Mouse (Mus musculus) small intestine, adult 2 months (tissue): ENCODE measurements around the gene Rtl5. TPM values are rescaled to one million over a fixed set of nuclear protein-coding genes. Genes with fewer than 3 reads are reported as not detected.
A peak's percentile ranks its signal among the peaks of the same experiment; 100 is the strongest.

ENCODE experiments used
- H3K27ac ChIP-seq: fragments of 200-500 bp; 2 replicates; pipeline ENCODE4 v1.5.1; 2012; ENCODE audit warnings: low read depth, low read length, control low read depth, inconsistent platforms; ENCODE audit not compliant: insufficient read depth
- H3K27me3 ChIP-seq: fragments of 200-500 bp; 2 replicates; pipeline ENCODE4 v1.6.1; 2012; ENCODE audit warnings: mild to moderate bottlenecking, moderate library complexity, low read length, inconsistent platforms; ENCODE audit not compliant: control insufficient read depth, insufficient read depth
- H3K36me3 ChIP-seq: fragments of 200-500 bp; 2 replicates; pipeline ENCODE4 v1.6.1; 2012; ENCODE audit warnings: mild to moderate bottlenecking, low read length, control low read depth, inconsistent platforms; ENCODE audit not compliant: control insufficient read depth, insufficient read depth
- H3K4me1 ChIP-seq: fragments of 200-500 bp; 2 replicates; pipeline ENCODE4 v1.6.1; 2012; ENCODE audit warnings: low read length, inconsistent platforms, mixed read lengths; ENCODE audit not compliant: control insufficient read depth, insufficient read depth, insufficient read length
- H3K4me3 ChIP-seq: fragments of 200-500 bp; 2 replicates; pipeline ENCODE4 v1.5.1; 2012; ENCODE audit warnings: low read depth, mild to moderate bottlenecking, control low read depth, inconsistent platforms, low read length, moderate library complexity
- CTCF ChIP-seq: fragments of 200-500 bp; IDR thresholded peaks from 2 replicates; pipeline ENCODE4 v1.5.1; 2012; ENCODE audit warnings: low read depth, mild to moderate bottlenecking, control low read depth, inconsistent platforms, low read length, moderate library complexity, mixed read lengths; ENCODE audit not compliant: insufficient replicate concordance, insufficient read length; ENCODE audit errors: extremely low read depth
- POLR2A ChIP-seq: fragments of 200-500 bp; IDR thresholded peaks from 2 replicates; pipeline ENCODE4 v1.6.1; 2012; ENCODE audit warnings: low read depth, mild to moderate bottlenecking, control low read depth, inconsistent platforms, low read length, moderate library complexity
- WGBS: fragments of 180-500 bp; shearing (Covaris S2); methylation state at CpG from one replicate; pipeline ENCODE4 v1.1.7; 2018; 5-methylcytosine and 5-hydroxymethylcytosine counted together
- polyA plus RNA-seq: library from polyadenylated mRNA; depleted of rRNA; stranded (reverse); fragments of >200 nt; gene quantifications from 2 replicates; pipeline ENCODE4 v1.2.3, GENCODE M21; 2012; rRNA removed

Gene Rtl5
- polyA plus RNA-seq, 1 experiment, result 1.4 TPM

GRCm38 (mm10) chrX:102032431-102032830 is 38.7 kb downstream of the Rtl5 start:
- Histone ChIP-seq H3K4me1 (peaks cover 2% of the 10 kb centered on the region; the same call in 1 of the 2 replicates), H3K4me3 (no peak overlapping the region), H3K36me3 (no peaks in the 10 kb centered on the region), H3K27ac (no peak overlapping the region), H3K27me3 (no peaks in the 10 kb centered on the region)
- TF ChIP-seq POLR2A (no peak), CTCF (no peak)
- WGBS, result 80% methylated on average over 8 of the region's 8 CpGs

DNA sequence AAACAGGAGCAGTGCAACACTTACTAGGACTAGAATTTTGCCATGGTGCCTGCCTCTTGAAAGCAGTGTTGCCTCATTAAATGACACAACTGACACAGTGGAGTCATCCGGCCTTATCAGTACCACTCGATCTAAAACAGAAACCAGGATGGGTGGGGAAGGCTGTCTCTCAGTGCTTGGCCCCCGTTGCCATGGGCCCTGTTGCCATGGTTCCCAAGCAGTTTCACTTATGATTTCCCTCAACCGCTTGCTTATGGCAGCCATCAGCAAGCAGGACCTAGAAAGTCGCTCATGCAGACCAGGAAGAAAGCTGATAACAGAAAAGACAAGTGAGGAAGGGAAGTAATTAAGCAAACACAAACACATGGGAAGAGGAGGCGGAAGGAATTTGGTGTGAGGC is 39.3 kb downstream of the Rtl5 start:
- WGBS, result 20% methylated on average over 6 of the region's 6 CpGs
- Histone ChIP-seq H3K27me3 (no peaks in the 10 kb centered on the region), H3K27ac (no peak overlapping the region), H3K4me3 (no peak overlapping the region), H3K36me3 (no peaks in the 10 kb centered on the region), H3K4me1 (no peaks in the 10 kb centered on the region)
- TF ChIP-seq POLR2A (no peak), CTCF (no peak)

DNA sequence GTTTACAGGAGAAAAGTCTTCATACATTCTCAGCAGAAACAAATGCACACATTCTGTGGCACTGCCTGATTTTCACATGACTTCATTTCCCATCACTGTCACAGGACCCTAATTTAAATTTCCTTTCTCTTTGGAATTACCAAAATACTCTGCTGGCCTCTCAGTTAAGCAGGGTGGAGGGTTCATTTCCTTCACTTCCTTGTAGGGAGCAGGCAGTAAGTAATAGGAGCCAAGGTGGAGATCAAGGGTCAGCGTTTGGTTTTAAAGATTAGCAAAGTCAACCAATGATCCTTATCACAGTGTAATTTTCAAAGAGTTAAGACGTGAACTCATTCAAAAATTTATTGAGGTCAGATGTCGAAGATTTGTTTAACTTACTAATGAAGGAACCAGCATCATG is 46.1 kb downstream of the Rtl5 start:
- 33% methylated on average over 3 of the region's 3 CpGs for WGBS
- no peaks in the 10 kb centered on the region for H3K36me3 ChIP-seq
- H3K4me3 ChIP-seq, result no peak overlapping the region
- H3K27ac ChIP-seq, result no peak overlapping the region
- TF ChIP-seq POLR2A (no peak), CTCF (no peak)
- H3K27me3 ChIP-seq, result no peaks in the 10 kb centered on the region
- no peaks in the 10 kb centered on the region for H3K4me1 ChIP-seq

DNA sequence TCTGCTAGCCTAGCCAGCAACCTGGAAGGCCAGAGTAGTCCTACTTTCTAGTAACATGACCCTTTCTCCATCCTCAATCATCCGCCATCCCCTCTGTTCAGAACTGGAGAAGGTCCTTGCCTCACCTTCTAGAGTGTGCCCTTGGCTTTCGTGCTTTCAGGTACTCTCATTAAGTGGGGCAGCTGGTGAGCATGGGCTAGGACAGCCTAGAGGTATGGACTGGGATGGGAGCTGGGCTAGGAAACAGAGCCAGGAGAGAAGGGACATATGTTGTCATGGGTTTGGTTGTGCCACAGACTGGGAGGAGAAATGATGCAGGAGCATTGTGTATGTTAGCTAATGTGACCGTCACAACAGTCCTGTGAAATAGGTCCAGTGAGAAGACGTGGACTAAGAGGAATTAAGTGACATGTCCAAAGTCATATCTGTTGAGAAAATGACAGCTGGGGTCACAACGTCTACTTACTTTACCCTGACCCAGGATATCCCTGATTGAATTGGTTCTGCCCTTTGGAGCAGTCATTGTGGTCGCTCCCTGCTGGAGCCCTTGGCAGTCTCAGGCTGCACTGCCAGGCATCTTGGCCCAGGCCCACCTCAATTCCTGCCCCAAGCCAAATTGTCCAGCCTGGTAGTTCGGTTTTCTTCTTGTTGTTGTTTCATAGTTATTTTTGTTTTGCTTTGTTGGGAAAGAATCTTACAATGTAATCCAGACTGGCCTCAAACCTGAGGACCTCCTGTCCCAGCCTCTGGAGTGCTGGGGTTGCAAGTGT is 51.4 kb downstream of the Rtl5 start:
- 80% methylated on average over 7 of the region's 7 CpGs for WGBS
- no peak for TF ChIP-seq CTCF
- TF ChIP-seq POLR2A, result no peak
- no peaks in the 10 kb centered on the region for H3K27me3 ChIP-seq
- no peak overlapping the region for H3K27ac ChIP-seq
- H3K4me3 ChIP-seq, result no peak overlapping the region
- H3K4me1 ChIP-seq, result no peaks in the 10 kb centered on the region
- no peaks in the 10 kb centered on the region for H3K36me3 ChIP-seq

- H3K27ac ChIP-seq, result no peak overlapping the region
- H3K27me3 ChIP-seq, result no peaks in the 10 kb centered on the region
- no peaks in the 10 kb centered on the region for H3K36me3 ChIP-seq
- TF ChIP-seq CTCF (no peak), POLR2A (no peak)
- no peaks in the 10 kb centered on the region for H3K4me1 ChIP-seq
- WGBS, result 61% methylated on average over 3 of the region's 3 CpGs
- no peak overlapping the region for H3K4me3 ChIP-seq
Observed at GRCm38 (mm10) chrX:102018890-102019289, 52.2 kb downstream of the Rtl5 start.

DNA sequence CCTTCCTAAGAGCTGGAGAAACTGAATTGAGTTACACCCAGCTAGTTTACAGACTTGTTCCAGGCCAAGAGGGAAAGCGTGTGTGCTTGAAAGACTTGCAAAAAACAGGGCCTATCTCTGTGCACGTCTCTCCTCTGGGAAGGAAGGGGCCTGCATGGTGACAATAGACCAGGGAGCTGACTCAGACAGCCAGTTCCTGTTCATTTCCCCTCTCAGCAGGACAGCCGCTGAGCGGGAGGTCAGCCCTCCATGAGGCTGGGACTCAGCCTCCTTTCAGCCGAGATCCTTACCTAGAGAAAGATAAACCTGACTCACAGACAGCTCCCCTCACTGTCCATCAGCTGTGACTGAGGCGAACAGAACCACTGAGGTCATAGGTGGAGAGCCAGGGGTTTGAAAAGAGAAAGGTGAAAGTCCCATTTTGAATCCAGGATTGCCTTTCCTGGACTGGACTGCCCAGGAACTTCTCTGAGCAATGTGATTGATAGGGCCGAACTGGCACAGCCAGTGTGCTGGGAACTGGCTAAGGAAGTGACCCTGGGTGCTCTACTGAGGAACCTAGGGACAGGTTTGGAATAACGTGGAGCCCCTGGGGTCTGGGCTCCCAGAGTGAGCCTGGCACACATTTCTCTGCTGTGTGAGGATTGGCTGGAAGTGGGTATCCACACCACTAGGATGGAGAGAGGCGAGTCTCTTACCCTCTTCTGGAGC is 53.7 kb downstream of the Rtl5 start:
- Histone ChIP-seq H3K36me3 (no peaks in the 10 kb centered on the region), H3K4me1 (no peaks in the 10 kb centered on the region), H3K27ac (no peak overlapping the region), H3K4me3 (peak overlapping the region; percentile 21), H3K27me3 (no peaks in the 10 kb centered on the region)
- no peak for TF ChIP-seq POLR2A
- TF ChIP-seq CTCF, result no peak
- 56% methylated on average over 9 of the region's 9 CpGs for whole genome bisulfite sequencing

Other genes with a start within 250 kb of the Rtl5 start
- 1.5 and 1.8 TPM in 2 replicates for gene Nhsl2, start 221.9 kb downstream of the Rtl5 start, polyA plus RNA-seq
- gene Pin4, start 48.1 kb upstream of the Rtl5 start, polyA plus RNA-seq, result 1.1 TPM in 1 of 2 replicates, not detected in the other
- gene Ercc6l, start 85.8 kb upstream of the Rtl5 start, polyA plus RNA-seq, result 0.19 and 0.20 TPM in 2 replicates
- gene Rps4x, start 118.1 kb upstream of the Rtl5 start, polyA plus RNA-seq, result 52.2 and 92.0 TPM in 2 replicates
- gene Cited1, start 180.9 kb upstream of the Rtl5 start, polyA plus RNA-seq, result 0.27 TPM in 1 of 2 replicates, not detected in the other